Mouse (Mus musculus) E14TG2a.4 (cell line): ENCODE data around the gene Ndufa9.

Experiments
- H3K27me3 ChIP-seq: 2 replicates; pipeline ENCODE4 v1.6.1; 2014; ENCODE audit warnings: low read length, control low read depth; ENCODE audit not compliant: insufficient read depth
- H3K36me3 ChIP-seq: 2 replicates; pipeline ENCODE4 v1.6.1; 2014; ENCODE audit warnings: low read length, control low read depth; ENCODE audit not compliant: insufficient read depth
- H3K4me1 ChIP-seq: replicated peaks from 2 replicates; pipeline ENCODE4 v1.6.1; 2014; ENCODE audit warnings: low read depth, low read length, control low read depth
- H3K4me3 ChIP-seq: replicated peaks from 2 replicates; pipeline ENCODE4 v1.5.1; 2014; ENCODE audit warnings: mild to moderate bottlenecking, low read length
- H3K9me3 ChIP-seq: 2 replicates; pipeline ENCODE4 v1.6.1; 2014; ENCODE audit warnings: low read length, control low read depth
- CTCF ChIP-seq: conservative IDR thresholded peaks from 2 replicates; pipeline ENCODE4 v1.5.1; 2014; ENCODE audit warnings: low read length
- NANOG ChIP-seq: IDR thresholded peaks from 2 replicates; pipeline ENCODE4 v1.6.1; 2014; ENCODE audit warnings: borderline replicate concordance, low read length, mixed read lengths
- POU5F1 ChIP-seq: IDR thresholded peaks from 2 replicates; pipeline ENCODE4 v1.6.1; 2014; ENCODE audit warnings: low read length, borderline replicate concordance

Ndufa9 gene

GRCm38 (mm10) chr6:126848712-126849704 is at the start of gene Ndufa9:
TSS of gene Ndufa9 (minus strand) at chr6:126849136.
- H3K4me3 ChIP-seq = peak within 1 kb of the TSS; percentile 98
- H3K36me3 ChIP-seq = peaks cover 12% of the 10 kb centered on the region
- no peaks in the 10 kb centered on the region for H3K27me3 ChIP-seq
- peaks cover 19% of the 10 kb centered on the region for H3K4me1 ChIP-seq
- TF ChIP-seq NANOG (no peak), POU5F1 (no peak), CTCF (no peak)
- no peaks in the 10 kb centered on the region for H3K9me3 ChIP-seq

- H3K4me1 ChIP-seq = no peaks in the 10 kb centered on the region
- no peak overlapping the region for H3K4me3 ChIP-seq
- H3K9me3 ChIP-seq = no peaks in the 10 kb centered on the region
- TF ChIP-seq POU5F1 = no peak
- no peaks in the 10 kb centered on the region for H3K36me3 ChIP-seq
- H3K27me3 ChIP-seq = peaks cover 24% of the 10 kb centered on the region
Measured at GRCm38 (mm10) chr6:126877118-126877517, 28.2 kb upstream of the Ndufa9 start.

- H3K9me3 ChIP-seq = no peaks in the 10 kb centered on the region
- H3K27me3 ChIP-seq = no peaks in the 10 kb centered on the region
- TF ChIP-seq CTCF (no peak), POU5F1 (no peak), NANOG (no peak)
- H3K4me3 ChIP-seq = no peak within 1 kb of the TSS
- peaks cover 11% of the 10 kb centered on the region for H3K4me1 ChIP-seq
- H3K36me3 ChIP-seq = no peaks in the 10 kb centered on the region
Measured at GRCm38 (mm10) chr6:126852881-126853280, 3.9 kb upstream of the Ndufa9 start, which contains the start of gene Akap3. TSS of gene Akap3 (plus strand) at chr6:126853098.

- Histone ChIP-seq H3K36me3 (peaks cover 99% of the 10 kb centered on the region), H3K4me3 (no peak overlapping the region), H3K9me3 (no peaks in the 10 kb centered on the region), H3K4me1 (peaks cover 10% of the 10 kb centered on the region), H3K27me3 (no peaks in the 10 kb centered on the region)
- TF ChIP-seq CTCF (no peak), POU5F1 (no peak), NANOG (no peak)
Measured at GRCm38 (mm10) chr6:126836628-126837027, 12.3 kb downstream of the Ndufa9 start.

GRCm38 (mm10) chr6:126823087-126823486 is 25.8 kb downstream of the Ndufa9 start:
- Histone ChIP-seq H3K4me3 (no peak overlapping the region), H3K9me3 (no peaks in the 10 kb centered on the region)
- TF ChIP-seq NANOG (no peak), CTCF (no peak), POU5F1 (no peak)

GRCm38 (mm10) chr6:126816338-126816737 is 32.6 kb downstream of the Ndufa9 start:
- Histone ChIP-seq H3K36me3 (peaks cover 13% of the 10 kb centered on the region), H3K9me3 (no peaks in the 10 kb centered on the region), H3K4me3 (no peak overlapping the region), H3K27me3 (no peaks in the 10 kb centered on the region; the same call in 1 of the 2 replicates), H3K4me1 (peaks cover 23% of the 10 kb centered on the region)
- TF ChIP-seq POU5F1 (no peak), NANOG (no peak), CTCF (no peak)

More at GRCm38 (mm10) chr6:126823087-126823486, 25.8 kb downstream of the Ndufa9 start:
- Histone ChIP-seq H3K27me3 (no peaks in the 10 kb centered on the region), H3K36me3 (peaks cover 79% of the 10 kb centered on the region), H3K4me1 (peaks cover 23% of the 10 kb centered on the region)

GRCm38 (mm10) chr6:126815206-126815750 is 33.7 kb downstream of the Ndufa9 start:
- Histone ChIP-seq H3K9me3 (no peaks in the 10 kb centered on the region), H3K4me3 (no peak overlapping the region), H3K27me3 (no peaks in the 10 kb centered on the region; the same call in 1 of the 2 replicates), H3K36me3 (peaks cover 4% of the 10 kb centered on the region), H3K4me1 (peaks cover 27% of the 10 kb centered on the region)
- TF ChIP-seq CTCF (no peak), NANOG (peak; percentile 32; the same call in 1 of the 2 replicates), POU5F1 (no peak)

GRCm38 (mm10) chr6:126811481-126811880 is 37.5 kb downstream of the Ndufa9 start:
- Histone ChIP-seq H3K4me1 (peaks cover 43% of the 10 kb centered on the region), H3K9me3 (no peaks in the 10 kb centered on the region), H3K36me3 (no peaks in the 10 kb centered on the region), H3K27me3 (no peaks in the 10 kb centered on the region; the same call in 1 of the 2 replicates), H3K4me3 (no peak overlapping the region)
- no peak for TF ChIP-seq NANOG
- TF ChIP-seq POU5F1 = no peak
- no peak for TF ChIP-seq CTCF
